Mouse (Mus musculus) spleen, adult 2 months (tissue): ENCODE measurements around the gene Fyn. TPM values are rescaled to one million over a fixed set of nuclear protein-coding genes. Genes with fewer than 3 reads are reported as not detected.

Experiments used
- DNase-seq, 2 experiments: peaks; one replicate each; pipeline versions ENCODE4 v3.0.0 to v3.0.0-alpha.2; 2012 to 2021; ENCODE audit warnings: low spot score in 2 of 2, low read depth in 1 of 2
- H3K27ac ChIP-seq: fragments of 200-500 bp; 2 replicates; pipeline ENCODE4 v1.5.1; 2012; ENCODE audit warnings: low read length, inconsistent platforms; ENCODE audit not compliant: insufficient read depth
- H3K27me3 ChIP-seq: fragments of 200-500 bp; 2 replicates; pipeline ENCODE4 v1.6.1; 2012; ENCODE audit warnings: mild to moderate bottlenecking, moderate library complexity, low read length, inconsistent platforms; ENCODE audit not compliant: control insufficient read depth, insufficient read depth
- H3K36me3 ChIP-seq: fragments of 200-500 bp; 2 replicates; pipeline ENCODE4 v1.6.1; 2012; ENCODE audit warnings: mild to moderate bottlenecking, low read length, inconsistent platforms; ENCODE audit not compliant: control insufficient read depth, insufficient read depth
- H3K4me1 ChIP-seq: fragments of 200-500 bp; 2 replicates; pipeline ENCODE4 v1.6.1; 2011; ENCODE audit warnings: inconsistent platforms; ENCODE audit not compliant: control insufficient read depth, insufficient read depth, insufficient read length
- H3K4me3 ChIP-seq: fragments of 200-500 bp; 2 replicates; pipeline ENCODE4 v1.5.1; 2011; ENCODE audit warnings: mild to moderate bottlenecking, inconsistent platforms; ENCODE audit not compliant: insufficient read depth, insufficient read length; ENCODE audit errors: extremely low read depth
- CTCF ChIP-seq: fragments of 200-500 bp; IDR thresholded peaks from 2 replicates; pipeline ENCODE4 v1.5.1; 2011; ENCODE audit warnings: mild to moderate bottlenecking, inconsistent platforms; ENCODE audit not compliant: insufficient read depth, insufficient read length, insufficient replicate concordance; ENCODE audit errors: extremely low read depth
- POLR2A ChIP-seq: fragments of 200-500 bp; IDR thresholded peaks from 2 replicates; pipeline ENCODE4 v1.6.1; 2011; ENCODE audit warnings: low read depth, low read length, inconsistent platforms
- WGBS: fragments of 180-500 bp; shearing (Covaris S2); methylation state at CpG from one replicate; pipeline ENCODE4 v1.1.7; 2018; 5-methylcytosine and 5-hydroxymethylcytosine counted together
- polyA plus RNA-seq: library from polyadenylated mRNA; depleted of rRNA; stranded (reverse); fragments of >200 nt; gene quantifications from 2 replicates; pipeline ENCODE4 v1.2.3, GENCODE M21; 2012

The Fyn gene
- polyA plus RNA-seq, 1 experiment = 38.0 TPM

- H3K4me1 ChIP-seq = no peaks in the 10 kb centered on the region
- H3K27me3 ChIP-seq = no peaks in the 10 kb centered on the region
- H3K27ac ChIP-seq = no peak overlapping the region
These were observed 150.2 kb downstream of the Fyn start for GRCm38 (mm10) chr10:39518859-39519258.

GRCm38 (mm10) chr10:39520123-39520989, 151.7 kb downstream of the Fyn start:
- TF ChIP-seq CTCF = no peak
- TF ChIP-seq POLR2A = no peak

More at GRCm38 (mm10) chr10:39518859-39519258, 150.2 kb downstream of the Fyn start:
- no peak for TF ChIP-seq CTCF
- no peak for TF ChIP-seq POLR2A
- no peak for DNase-seq
- 90% methylated on average over 3 of the region's 3 CpGs for WGBS
- peaks cover 12% of the 10 kb centered on the region for H3K36me3 ChIP-seq
- H3K4me3 ChIP-seq = no peak overlapping the region

GRCm38 (mm10) chr10:39521327-39521726, 152.7 kb downstream of the Fyn start:
- WGBS = 90% methylated on average over 1 of the region's 1 CpGs
- Histone ChIP-seq H3K27me3 (no peaks in the 10 kb centered on the region), H3K4me3 (no peak overlapping the region), H3K36me3 (peaks cover 19% of the 10 kb centered on the region), H3K27ac (no peak overlapping the region), H3K4me1 (no peaks in the 10 kb centered on the region)
- TF ChIP-seq POLR2A (no peak), CTCF (no peak)
- no peak for DNase-seq

More at GRCm38 (mm10) chr10:39520123-39520989, 151.7 kb downstream of the Fyn start:
- Histone ChIP-seq H3K4me1 (no peaks in the 10 kb centered on the region), H3K36me3 (peaks cover 18% of the 10 kb centered on the region), H3K27me3 (no peaks in the 10 kb centered on the region), H3K27ac (no peak overlapping the region), H3K4me3 (no peak overlapping the region)
- peak in 1 of 2 experiments; percentile 15 for DNase-seq
- 71% methylated on average over 9 of the region's 9 CpGs for WGBS

- 77% methylated on average over 5 of the region's 5 CpGs for WGBS
- peaks cover 18% of the 10 kb centered on the region for H3K36me3 ChIP-seq
These were observed 153.3 kb downstream of the Fyn start for GRCm38 (mm10) chr10:39521861-39522391.

GRCm38 (mm10) chr10:39522857-39523614, 154.4 kb downstream of the Fyn start:
- H3K4me1 ChIP-seq = no peaks in the 10 kb centered on the region
- WGBS = 56% methylated on average over 11 of the region's 11 CpGs
- H3K27me3 ChIP-seq = no peaks in the 10 kb centered on the region
- DNase-seq = no peak
- H3K27ac ChIP-seq = no peak overlapping the region
- TF ChIP-seq POLR2A = no peak
- H3K4me3 ChIP-seq = no peak overlapping the region
- H3K36me3 ChIP-seq = peaks cover 23% of the 10 kb centered on the region

More at GRCm38 (mm10) chr10:39521861-39522391, 153.3 kb downstream of the Fyn start:
- Histone ChIP-seq H3K4me3 (no peak overlapping the region), H3K27me3 (no peaks in the 10 kb centered on the region), H3K27ac (no peak overlapping the region), H3K4me1 (no peaks in the 10 kb centered on the region)
- no peak for DNase-seq
- TF ChIP-seq CTCF = no peak
- no peak for TF ChIP-seq POLR2A

GRCm38 (mm10) chr10:39524355-39524754, 155.7 kb downstream of the Fyn start:
- Histone ChIP-seq H3K4me3 (no peak overlapping the region), H3K27ac (no peak overlapping the region), H3K27me3 (no peaks in the 10 kb centered on the region), H3K36me3 (peaks cover 23% of the 10 kb centered on the region), H3K4me1 (no peaks in the 10 kb centered on the region)
- TF ChIP-seq POLR2A (no peak), CTCF (no peak)
- WGBS = 94% methylated on average over 8 of the region's 8 CpGs
- DNase-seq = no peak
